Mouse (Mus musculus): ENCODE data around the gene Cd28.

DNA sequence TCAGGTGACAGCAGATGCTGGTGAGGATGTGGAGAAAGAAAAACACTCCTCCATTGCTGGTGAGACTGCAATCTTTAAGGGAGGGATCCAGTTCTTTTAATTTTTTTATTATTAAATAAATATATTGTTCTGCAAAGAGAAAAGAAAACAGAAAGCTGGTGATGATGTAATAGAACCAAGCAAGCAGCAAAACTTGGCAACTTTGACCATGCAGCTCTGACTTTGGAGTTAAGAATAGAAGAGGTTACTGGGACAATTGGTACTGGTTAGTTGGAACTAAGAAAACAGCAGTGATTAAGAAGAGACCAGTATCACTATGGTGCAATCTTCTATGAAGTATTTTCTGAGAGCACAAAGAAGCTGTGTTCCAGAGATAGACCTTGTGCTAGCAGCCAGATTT lies 94.2 kb downstream of the Cd28 start:
- TF ChIP-seq CTCF (conservative IDR thresholded peaks at IDR 0.05 in 1 of 2, IDR thresholded peaks at IDR 0.05 in 1 of 2; ENCODE audit: low read depth in 2 of 2, low read length in 2 of 2): no peak
- no peak for TF ChIP-seq MAX (IDR thresholded peaks at IDR 0.05; ENCODE audit: low read length)
- TF ChIP-seq TCF12 (IDR thresholded peaks at IDR 0.05; ENCODE audit: low read depth, low read length): no peak
